Mouse (Mus musculus) liver, adult 2 months (tissue): Measurements from ENCODE around the gene Ost4.

Source experiments
- CTCF ChIP-seq: fragments of 200-500 bp; IDR thresholded peaks from 2 replicates; pipeline ENCODE4 v1.5.1; 2011; ENCODE audit warnings: low read depth, low read length, control low read depth
- POLR2A ChIP-seq: fragments of 200-500 bp; IDR thresholded peaks from 2 replicates; pipeline ENCODE4 v1.6.1; 2011; ENCODE audit warnings: low read length, control low read depth; ENCODE audit not compliant: insufficient read depth; ENCODE audit errors: extremely low read depth

DNA sequence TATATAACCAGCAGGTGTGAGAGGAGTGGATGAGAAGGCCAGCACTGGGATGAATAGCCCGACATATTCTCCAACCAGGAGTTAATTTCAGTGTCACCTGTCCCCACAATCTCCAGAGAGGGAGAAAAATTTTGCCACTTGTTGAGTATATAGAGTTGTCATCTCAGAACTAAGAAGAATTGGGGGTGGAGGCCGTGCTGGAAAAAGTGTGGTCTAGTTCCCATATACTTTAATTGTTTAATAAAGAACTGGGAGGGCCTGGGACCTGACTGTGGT, 37.5 kb downstream of the Ost4 start:
- TF ChIP-seq CTCF, result no peak
- no peak for TF ChIP-seq POLR2A
